Mouse (Mus musculus) C2C12 (cell line): ENCODE results near the gene Tnr.

Source experiments
- CTCF ChIP-seq: IDR thresholded peaks from one replicate; pipeline ENCODE4 v1.5.1; 2011; ENCODE audit not compliant: control insufficient read depth, insufficient read depth, insufficient read length
- FOSL1 ChIP-seq: IDR thresholded peaks from one replicate; pipeline ENCODE4 v1.8.0; 2011; ENCODE audit warnings: mild to moderate bottlenecking, low read length; ENCODE audit not compliant: poor library complexity, insufficient read depth, severe bottlenecking
- MAX ChIP-seq: IDR thresholded peaks from one replicate; pipeline ENCODE4 v1.6.1; 2011; ENCODE audit warnings: mild to moderate bottlenecking, control low read depth
- MYOD1 ChIP-seq: IDR thresholded peaks from one replicate; pipeline ENCODE4 v1.6.1; 2011; ENCODE audit warnings: low read depth; ENCODE audit not compliant: control insufficient read depth, insufficient read length
- MYOG ChIP-seq: IDR thresholded peaks from one replicate; pipeline ENCODE4 v1.6.1; 2011; ENCODE audit not compliant: control insufficient read depth, insufficient read length; ENCODE audit errors: extremely low read depth
- USF1 ChIP-seq: IDR thresholded peaks from one replicate; pipeline ENCODE4 v1.6.1; 2011; ENCODE audit warnings: low read depth, mild to moderate bottlenecking, control low read depth, moderate library complexity

- TF ChIP-seq MYOD1 (no peak), MYOG (no peak), CTCF (no peak), MAX (no peak), USF1 (no peak), FOSL1 (no peak)
Measured at GRCm38 (mm10) chr1:159517647-159518046, 5.9 kb upstream of the Tnr start.
